Mouse (Mus musculus): ENCODE results near the gene Btnl4. TPM values are rescaled to one million over a fixed set of nuclear protein-coding genes. Genes with fewer than 3 reads are reported as not detected.

Btnl4 gene
- polyA plus RNA-seq, 1 experiment from 2014 or later = not detected

DNA sequence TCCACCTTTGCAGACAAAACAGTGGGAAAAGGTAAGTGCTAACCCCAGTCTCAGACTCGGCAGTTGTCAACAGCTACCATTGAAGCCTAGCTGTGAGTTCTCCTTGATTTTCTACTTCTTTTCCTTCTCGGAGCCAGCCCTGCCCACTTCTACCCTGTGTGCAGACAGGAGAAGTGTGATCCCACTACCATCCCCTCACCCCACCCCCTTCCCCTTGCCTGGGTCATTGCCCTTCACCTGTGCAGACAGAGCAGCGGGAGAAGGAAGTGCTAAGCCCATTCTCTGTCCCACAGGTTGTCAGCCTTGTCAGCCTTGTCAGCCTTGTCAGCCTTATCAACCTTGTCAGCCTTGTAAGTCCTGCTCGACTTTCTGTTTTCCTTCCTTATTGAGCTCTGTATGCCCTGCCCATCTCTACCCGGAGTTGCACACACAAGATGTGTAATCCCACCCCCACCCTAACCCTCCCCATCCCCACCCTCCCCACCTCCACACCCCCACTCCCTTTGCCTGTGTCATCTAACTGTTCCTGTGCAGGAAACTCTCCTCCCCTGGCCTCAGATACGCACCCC lies 28.6 kb downstream of the Btnl4 start:
- H3K4me1 ChIP-seq (ENCODE audit: control insufficient read depth, insufficient read depth, low read length) = no peaks in the 10 kb centered on the region
- H3K9me3 ChIP-seq (ENCODE audit: control insufficient read depth, low read length) = no peaks in the 10 kb centered on the region
- H3K9ac ChIP-seq (replicated peaks; ENCODE audit: low read depth, low read length) = no peak overlapping the region
- H3K27ac ChIP-seq (ENCODE audit: low read depth, low read length) = no peak overlapping the region
- 76% methylated on average over 6 of the region's 6 CpGs for WGBS
- H3K4me3 ChIP-seq (ENCODE audit: low read depth, low read length) = no peak overlapping the region
- no peak for ATAC-seq (ENCODE audit: low read depth)
- no peaks in the 10 kb centered on the region for H3K27me3 ChIP-seq (ENCODE audit: control insufficient read depth, insufficient read depth, low read length)
- H3K4me2 ChIP-seq (ENCODE audit: low read depth, low read length) = no peak overlapping the region
- H3K36me3 ChIP-seq (ENCODE audit: control insufficient read depth, insufficient read depth, low read length) = no peaks in the 10 kb centered on the region

DNA sequence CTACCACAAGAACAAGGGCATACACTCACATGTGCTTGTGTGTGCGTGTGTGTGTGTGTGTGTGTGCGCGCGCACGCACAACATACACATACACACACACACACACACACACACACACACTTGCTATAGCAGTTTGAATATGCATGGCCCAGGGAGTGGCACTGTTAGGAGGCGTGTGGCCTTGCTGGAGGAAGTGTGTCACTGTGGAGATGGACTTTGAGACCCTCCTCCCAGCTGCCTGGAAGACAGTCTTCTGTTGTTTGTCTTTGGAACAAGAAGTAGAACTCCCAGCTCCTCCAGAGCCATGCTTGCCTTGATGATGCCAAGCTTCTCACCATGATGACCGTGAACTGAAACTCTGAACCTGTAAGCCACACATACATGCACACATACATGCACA lies 35.1 kb downstream of the Btnl4 start:
- no peaks in the 10 kb centered on the region for H3K36me3 ChIP-seq (ENCODE audit: control insufficient read depth, insufficient read depth, low read length)
- H3K9ac ChIP-seq (replicated peaks; ENCODE audit: low read depth, low read length) = no peak overlapping the region
- H3K9me3 ChIP-seq (ENCODE audit: control insufficient read depth, low read length) = no peaks in the 10 kb centered on the region
- H3K27me3 ChIP-seq (ENCODE audit: control insufficient read depth, insufficient read depth, low read length) = no peaks in the 10 kb centered on the region
- no peak overlapping the region for H3K4me2 ChIP-seq (ENCODE audit: low read depth, low read length)
- no peak for ATAC-seq (ENCODE audit: low read depth)
- no peak overlapping the region for H3K27ac ChIP-seq (ENCODE audit: low read depth, low read length)
- H3K4me1 ChIP-seq (ENCODE audit: control insufficient read depth, insufficient read depth, low read length) = no peaks in the 10 kb centered on the region
- 95% methylated on average over 7 of the region's 7 CpGs for WGBS
- no peak overlapping the region for H3K4me3 ChIP-seq (ENCODE audit: low read depth, low read length)

DNA sequence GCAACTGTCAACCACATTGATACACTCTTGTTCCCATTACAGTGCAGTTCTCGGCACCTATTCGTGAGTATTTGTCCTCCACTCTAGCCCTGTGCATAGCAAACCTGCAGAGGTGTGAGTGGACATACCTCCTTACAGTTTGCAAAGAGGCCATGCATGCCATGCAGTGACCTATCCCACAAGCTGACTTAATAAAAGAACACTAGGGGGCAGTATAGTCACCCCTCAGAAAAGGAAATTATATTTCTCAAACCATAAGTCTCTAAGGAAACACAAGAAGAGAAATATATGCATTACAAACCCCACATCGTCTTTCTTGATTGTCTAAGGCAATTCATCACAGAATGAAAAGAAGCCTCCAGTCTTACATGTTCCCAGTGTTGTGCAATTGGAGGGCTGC lies 37.3 kb downstream of the Btnl4 start:
- no peak overlapping the region for H3K27ac ChIP-seq (ENCODE audit: low read depth, low read length)
- ATAC-seq (ENCODE audit: low read depth) = no peak
- H3K9ac ChIP-seq (replicated peaks; ENCODE audit: low read depth, low read length) = no peak overlapping the region
- H3K4me2 ChIP-seq (ENCODE audit: low read depth, low read length) = no peak overlapping the region
- H3K4me1 ChIP-seq (ENCODE audit: control insufficient read depth, insufficient read depth, low read length) = no peaks in the 10 kb centered on the region
- H3K36me3 ChIP-seq (ENCODE audit: control insufficient read depth, insufficient read depth, low read length) = no peaks in the 10 kb centered on the region
- no peaks in the 10 kb centered on the region for H3K27me3 ChIP-seq (ENCODE audit: control insufficient read depth, insufficient read depth, low read length)
- 55% methylated on average over 3 of the region's 3 CpGs for WGBS
- no peak overlapping the region for H3K4me3 ChIP-seq (ENCODE audit: low read depth, low read length)
- H3K9me3 ChIP-seq (ENCODE audit: control insufficient read depth, low read length) = no peaks in the 10 kb centered on the region

DNA sequence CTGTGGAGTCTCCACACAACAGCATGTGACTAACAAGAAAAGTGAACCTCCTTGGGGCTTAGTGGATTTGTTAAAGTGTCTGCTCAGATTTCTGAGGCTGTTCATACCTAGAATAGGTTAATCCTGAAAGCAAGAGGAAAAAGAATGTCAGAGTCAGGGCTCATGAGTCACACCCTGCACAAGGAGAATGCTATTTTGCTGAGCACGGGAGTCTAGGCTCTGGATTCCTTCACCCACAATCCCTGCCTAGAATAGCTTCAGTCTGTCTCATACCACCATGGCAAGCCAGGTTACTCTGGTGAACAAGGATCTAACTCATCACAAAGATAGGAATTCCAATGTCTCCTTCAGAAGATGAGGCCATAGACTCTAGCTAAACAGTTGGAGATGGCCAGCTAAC lies 38.5 kb downstream of the Btnl4 start:
- no peaks in the 10 kb centered on the region for H3K9me3 ChIP-seq (ENCODE audit: control insufficient read depth, low read length)
- H3K4me1 ChIP-seq (ENCODE audit: control insufficient read depth, insufficient read depth, low read length) = no peaks in the 10 kb centered on the region
- no peak overlapping the region for H3K9ac ChIP-seq (replicated peaks; ENCODE audit: low read depth, low read length)
- no peaks in the 10 kb centered on the region for H3K27me3 ChIP-seq (ENCODE audit: control insufficient read depth, insufficient read depth, low read length)
- H3K4me2 ChIP-seq (ENCODE audit: low read depth, low read length) = no peak overlapping the region
- H3K36me3 ChIP-seq (ENCODE audit: control insufficient read depth, insufficient read depth, low read length) = no peaks in the 10 kb centered on the region
- no peak for ATAC-seq (ENCODE audit: low read depth)
- 67% methylated on average over 1 of the region's 1 CpGs for WGBS
- no peak overlapping the region for H3K4me3 ChIP-seq (ENCODE audit: low read depth, low read length)
- H3K27ac ChIP-seq (ENCODE audit: low read depth, low read length) = no peak overlapping the region

DNA sequence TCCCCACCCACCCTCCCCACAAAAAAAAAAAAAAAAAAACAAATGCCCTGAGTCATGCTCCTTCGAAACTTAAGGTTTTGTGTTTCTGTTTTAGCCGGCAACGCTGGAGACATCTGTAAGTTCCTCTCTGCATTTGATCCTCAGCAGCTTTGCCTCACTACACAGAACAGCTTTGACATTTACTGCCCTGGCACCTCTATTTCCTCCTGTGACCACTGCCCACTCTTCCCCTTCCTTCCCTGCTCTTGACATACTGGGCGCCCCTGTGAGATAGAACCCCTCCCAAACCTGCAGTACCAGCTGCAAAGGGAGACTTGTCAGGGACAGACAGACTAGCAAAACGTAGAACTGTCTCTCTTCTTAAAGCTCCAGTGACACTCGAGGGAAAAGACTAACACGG lies 39.5 kb downstream of the Btnl4 start:
- Histone ChIP-seq H3K9ac (replicated peaks; ENCODE audit: low read depth, low read length) (no peak overlapping the region), H3K4me1 (ENCODE audit: control insufficient read depth, insufficient read depth, low read length) (no peaks in the 10 kb centered on the region), H3K4me2 (ENCODE audit: low read depth, low read length) (no peak overlapping the region), H3K4me3 (ENCODE audit: low read depth, low read length) (no peak overlapping the region), H3K9me3 (ENCODE audit: control insufficient read depth, low read length) (no peaks in the 10 kb centered on the region), H3K36me3 (ENCODE audit: control insufficient read depth, insufficient read depth, low read length) (no peaks in the 10 kb centered on the region), H3K27me3 (ENCODE audit: control insufficient read depth, insufficient read depth, low read length) (no peaks in the 10 kb centered on the region), H3K27ac (ENCODE audit: low read depth, low read length) (no peak overlapping the region)
- ATAC-seq (ENCODE audit: low read depth) = no peak
- 70% methylated on average over 7 of the region's 7 CpGs for WGBS

DNA sequence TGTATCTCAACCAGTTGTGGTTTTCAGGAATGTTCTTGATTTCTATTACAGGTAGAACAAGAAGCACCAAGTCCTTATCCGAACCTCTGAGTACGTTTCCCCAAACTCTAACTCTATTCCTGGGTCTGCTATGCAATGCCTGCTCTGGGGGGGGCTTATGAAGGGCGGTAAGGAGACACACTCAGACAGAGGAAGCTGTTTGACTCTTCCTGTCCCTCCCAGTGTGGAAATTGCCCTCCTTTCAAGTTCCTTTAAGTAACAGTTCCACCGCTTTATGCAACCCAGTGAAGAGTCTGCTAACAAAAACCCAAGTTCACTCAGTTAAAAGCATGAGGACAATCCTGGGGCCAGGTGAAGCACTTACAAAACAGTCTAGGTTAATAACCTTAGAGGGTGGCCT lies 40.0 kb downstream of the Btnl4 start:
- no peaks in the 10 kb centered on the region for H3K36me3 ChIP-seq (ENCODE audit: control insufficient read depth, insufficient read depth, low read length)
- H3K4me3 ChIP-seq (ENCODE audit: low read depth, low read length) = no peak overlapping the region
- H3K9me3 ChIP-seq (ENCODE audit: control insufficient read depth, low read length) = no peaks in the 10 kb centered on the region
- no peaks in the 10 kb centered on the region for H3K4me1 ChIP-seq (ENCODE audit: control insufficient read depth, insufficient read depth, low read length)
- H3K27ac ChIP-seq (ENCODE audit: low read depth, low read length) = no peak overlapping the region
- no peaks in the 10 kb centered on the region for H3K27me3 ChIP-seq (ENCODE audit: control insufficient read depth, insufficient read depth, low read length)
- no peak overlapping the region for H3K9ac ChIP-seq (replicated peaks; ENCODE audit: low read depth, low read length)
- WGBS = 56% methylated on average over 4 of the region's 4 CpGs
- ATAC-seq (ENCODE audit: low read depth) = no peak
- no peak overlapping the region for H3K4me2 ChIP-seq (ENCODE audit: low read depth, low read length)

DNA sequence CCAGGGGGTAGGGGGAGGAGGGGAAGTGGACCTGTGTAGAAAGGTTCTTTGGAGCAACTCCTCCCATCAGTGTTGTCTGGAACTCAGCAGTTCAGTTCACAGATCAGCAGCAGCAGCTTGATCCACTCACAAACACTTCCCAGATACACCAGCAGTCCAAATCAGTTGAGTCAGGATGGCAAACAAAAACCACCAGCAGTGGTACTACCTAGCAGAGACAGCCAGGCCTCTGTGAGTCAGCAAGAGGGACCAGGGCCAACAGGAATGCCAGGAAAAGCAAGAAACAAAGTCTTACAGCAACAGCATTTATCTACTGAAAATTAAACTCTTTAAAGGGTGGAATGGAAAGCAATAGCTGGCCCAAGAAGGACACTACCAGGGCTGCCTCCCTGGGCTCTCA lies 49.5 kb downstream of the Btnl4 start:
- Histone ChIP-seq H3K9ac (replicated peaks; ENCODE audit: low read depth, low read length) (no peak overlapping the region), H3K4me3 (ENCODE audit: low read depth, low read length) (no peak overlapping the region), H3K36me3 (ENCODE audit: control insufficient read depth, insufficient read depth, low read length) (no peaks in the 10 kb centered on the region), H3K4me2 (ENCODE audit: low read depth, low read length) (no peak overlapping the region), H3K9me3 (ENCODE audit: control insufficient read depth, low read length) (no peaks in the 10 kb centered on the region), H3K27me3 (ENCODE audit: control insufficient read depth, insufficient read depth, low read length) (no peaks in the 10 kb centered on the region), H3K4me1 (ENCODE audit: control insufficient read depth, insufficient read depth, low read length) (no peaks in the 10 kb centered on the region), H3K27ac (ENCODE audit: low read depth, low read length) (no peak overlapping the region)
- no peak for ATAC-seq (ENCODE audit: low read depth)

DNA sequence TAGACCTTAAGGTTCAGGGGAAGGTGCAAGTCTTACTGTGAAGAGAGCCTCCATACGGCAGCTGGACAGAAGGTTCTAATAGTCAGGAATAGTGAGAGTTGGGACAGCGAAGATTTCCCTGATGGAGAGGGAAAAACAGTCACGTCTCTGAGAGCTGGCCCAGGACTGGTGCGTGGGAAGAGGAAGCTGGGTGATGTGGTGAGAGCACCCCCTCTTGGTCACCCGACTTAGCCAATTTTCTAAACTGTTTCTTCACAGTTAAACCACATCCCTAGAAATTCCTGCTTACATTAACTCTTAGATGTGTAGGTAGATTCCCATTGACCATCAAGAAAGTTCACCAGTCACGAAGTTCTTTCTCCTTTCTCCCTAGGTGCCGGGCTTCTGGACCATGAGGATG lies 57.1 kb downstream of the Btnl4 start:
- H3K36me3 ChIP-seq (ENCODE audit: control insufficient read depth, insufficient read depth, low read length) = no peaks in the 10 kb centered on the region
- H3K9ac ChIP-seq (replicated peaks; ENCODE audit: low read depth, low read length) = no peak overlapping the region
- WGBS = 74% methylated on average over 7 of the region's 7 CpGs
- ATAC-seq (ENCODE audit: low read depth) = no peak
- H3K4me1 ChIP-seq (ENCODE audit: control insufficient read depth, insufficient read depth, low read length) = no peaks in the 10 kb centered on the region
- H3K27me3 ChIP-seq (ENCODE audit: control insufficient read depth, insufficient read depth, low read length) = no peaks in the 10 kb centered on the region
- H3K4me3 ChIP-seq (ENCODE audit: low read depth, low read length) = no peak overlapping the region
- H3K9me3 ChIP-seq (ENCODE audit: control insufficient read depth, low read length) = no peaks in the 10 kb centered on the region
- H3K4me2 ChIP-seq (ENCODE audit: low read depth, low read length) = no peak overlapping the region
- H3K27ac ChIP-seq (ENCODE audit: low read depth, low read length) = no peak overlapping the region

All from neural tube, embryonic 14.5 days (tissue).